Mouse (Mus musculus) heart, adult 2 months (tissue): ENCODE results near the gene Pak2. TPM values are rescaled to one million over a fixed set of nuclear protein-coding genes. Genes with fewer than 3 reads are reported as not detected.

Experiments
- DNase-seq, 2 experiments: peaks; one replicate each; pipeline ENCODE4 v3.0.0; 2021
- H3K27ac ChIP-seq: fragments of 200-600 bp; 2 replicates; pipeline ENCODE4 v1.8.1; 2022
- H3K27me3 ChIP-seq: fragments of 200-500 bp; 2 replicates; pipeline ENCODE4 v1.6.1; 2012; ENCODE audit warnings: mild to moderate bottlenecking, low read length, inconsistent platforms, mixed read lengths; ENCODE audit not compliant: control insufficient read depth, insufficient read depth
- H3K36me3 ChIP-seq: fragments of 200-500 bp; 2 replicates; pipeline ENCODE4 v1.6.1; 2012; ENCODE audit warnings: low read length, inconsistent platforms; ENCODE audit not compliant: control insufficient read depth, insufficient read depth
- H3K4me1 ChIP-seq: fragments of 200-500 bp; 2 replicates; pipeline ENCODE4 v1.6.1; 2011; ENCODE audit warnings: low read length; ENCODE audit not compliant: control insufficient read depth, insufficient read depth
- H3K4me3 ChIP-seq: fragments of 200-600 bp; 2 replicates; pipeline ENCODE4 v1.8.1; 2022
- H3K79me2 ChIP-seq: fragments of 200-500 bp; replicated peaks from 2 replicates; pipeline ENCODE4 v1.6.1; 2012; ENCODE audit warnings: mild to moderate bottlenecking, inconsistent platforms, low read length, moderate library complexity, mixed read lengths; ENCODE audit not compliant: control insufficient read depth, insufficient read depth
- H3K9ac ChIP-seq: fragments of 200-500 bp; 2 replicates; pipeline ENCODE4 v1.6.1; 2012; ENCODE audit warnings: low read depth, mild to moderate bottlenecking, control low read depth, inconsistent platforms, low read length, mixed read lengths
- CTCF ChIP-seq: fragments of 200-600 bp; IDR thresholded peaks from 2 replicates; pipeline ENCODE4 v1.8.1; 2022; ENCODE audit warnings: antibody characterized with exemption, mild to moderate bottlenecking, moderate library complexity
- EP300 ChIP-seq: fragments of 200-500 bp; IDR thresholded peaks from 2 replicates; pipeline ENCODE4 v1.6.1; 2011; ENCODE audit warnings: low read depth, low read length, control low read depth; ENCODE audit not compliant: insufficient read depth
- POLR2A ChIP-seq: fragments of 200-500 bp; IDR thresholded peaks from 2 replicates; pipeline ENCODE4 v1.6.1; 2011; ENCODE audit warnings: mild to moderate bottlenecking, low read depth, low read length, control low read depth; ENCODE audit not compliant: insufficient read depth
- WGBS: fragments of 180-500 bp; shearing (Covaris S2); methylation state at CpG from one replicate; pipeline ENCODE4 v1.1.7; 2018; 5-methylcytosine and 5-hydroxymethylcytosine counted together
- intact Hi-C: fragments of 180-260 bp; cut with DNase I; formaldehyde crosslinking; loops from one replicate; pipeline ENCODE4 v1.15.1; 2025
- microRNA-seq, 2 experiments: library from miRNA; unstranded; fragments of <30 nt; microRNA quantifications; one replicate each; pipeline ENCODE4 v1.2.0; 2021
- polyA plus RNA-seq: library from polyadenylated mRNA; depleted of rRNA; stranded (reverse); fragments of >200 nt; gene quantifications from 2 replicates; pipeline ENCODE4 v1.2.3, GENCODE M21; 2012; rRNA removed
- total RNA-seq, 2 experiments: library from RNA; stranded (reverse); gene quantifications; 2 replicates each; pipeline ENCODE4 v1.2.3; 2021

The Pak2 gene
- total and polyA plus RNA-seq, 3 experiments = 9.6 to 27.3 (median 26.3) TPM

GRCm38 (mm10) chr16:31979501-31979900, 99.6 kb downstream of the Pak2 start:
- 82% methylated on average over 3 of the region's 3 CpGs for WGBS
- TF ChIP-seq CTCF (no peak), EP300 (no peak), POLR2A (no peak)
- Histone ChIP-seq H3K27me3 (no peaks in the 10 kb centered on the region), H3K79me2 (no peaks in the 10 kb centered on the region), H3K27ac (no peak overlapping the region), H3K4me3 (no peak overlapping the region), H3K9ac (no peak overlapping the region), H3K36me3 (no peaks in the 10 kb centered on the region), H3K4me1 (no peaks in the 10 kb centered on the region)
- no peak for DNase-seq
- intact Hi-C loops = no loop called here

GRCm38 (mm10) chr16:31975258-31975657, 103.9 kb downstream of the Pak2 start:
- H3K4me3 ChIP-seq = no peak overlapping the region
- H3K27ac ChIP-seq = no peak overlapping the region
- no peaks in the 10 kb centered on the region for H3K36me3 ChIP-seq
- intact Hi-C loops = no loop called here
- WGBS = 93% methylated on average over 4 of the region's 4 CpGs
- no peak for TF ChIP-seq CTCF
- TF ChIP-seq EP300 = no peak
- no peak for TF ChIP-seq POLR2A
- no peak for DNase-seq
- H3K27me3 ChIP-seq = no peaks in the 10 kb centered on the region
- H3K4me1 ChIP-seq = no peaks in the 10 kb centered on the region
- H3K9ac ChIP-seq = no peak overlapping the region
- no peaks in the 10 kb centered on the region for H3K79me2 ChIP-seq

Small RNAs within 50 kb of the gene (microRNA-seq; reads per million reads assigned to microRNA genes)
- gene Gm26269 = 0 reads per million in 2 experiments

Other genes with a start within 250 kb of the Pak2 start
- not detected for gene Meltf, start 200.5 kb downstream of the Pak2 start, total RNA-seq
- 0.23 TPM in 1 of 2 replicates, not detected in the other for gene Meltf, start 200.5 kb downstream of the Pak2 start, polyA plus RNA-seq
- gene Pigz, start 145.5 kb downstream of the Pak2 start, total RNA-seq = 1 to 10 TPM; 1.7 to 2.3 TPM
- 2.4 and 2.9 TPM in 2 replicates for gene Pigz, start 145.5 kb downstream of the Pak2 start, polyA plus RNA-seq
- gene 0610012G03Rik, start 130.8 kb downstream of the Pak2 start, total RNA-seq = 10 to 100 TPM; 69.9 to 75.4 TPM
- 86.3 and 88.9 TPM in 2 replicates for gene 0610012G03Rik, start 130.8 kb downstream of the Pak2 start, polyA plus RNA-seq
- gene Ncbp2, start 130.8 kb downstream of the Pak2 start, total RNA-seq = 10 to 100 TPM; 24.3 to 25.9 TPM
- 7.9 and 17.5 TPM in 2 replicates for gene Ncbp2, start 130.8 kb downstream of the Pak2 start, polyA plus RNA-seq
- gene Senp5, start 76.1 kb downstream of the Pak2 start, total RNA-seq = 10 to 100 TPM; 10.5 to 12.8 TPM
- gene Senp5, start 76.1 kb downstream of the Pak2 start, polyA plus RNA-seq = 3.5 and 6.8 TPM in 2 replicates
- gene Pigx, start 20.4 kb upstream of the Pak2 start, total RNA-seq = 10 to 100 TPM; 21.0 to 21.2 TPM
- 12.4 and 23.2 TPM in 2 replicates for gene Pigx, start 20.4 kb upstream of the Pak2 start, polyA plus RNA-seq
- gene Cep19, start 20.5 kb upstream of the Pak2 start, total RNA-seq = 1 to 10 TPM; 8.6 to 9.8 TPM
- 8.8 and 9.7 TPM in 2 replicates for gene Cep19, start 20.5 kb upstream of the Pak2 start, polyA plus RNA-seq
- 1 to 10 TPM; 3.9 to 4.7 TPM for gene Nrros, start 86.3 kb upstream of the Pak2 start, total RNA-seq
- 9.1 and 9.5 TPM in 2 replicates for gene Nrros, start 86.3 kb upstream of the Pak2 start, polyA plus RNA-seq
- not detected for gene Bex6, start 100.5 kb upstream of the Pak2 start, total RNA-seq
- not detected in 2 replicates for gene Bex6, start 100.5 kb upstream of the Pak2 start, polyA plus RNA-seq
- 10 to 100 TPM; 10.8 to 13.5 TPM for gene Fbxo45, start 167.8 kb upstream of the Pak2 start, total RNA-seq
- gene Fbxo45, start 167.8 kb upstream of the Pak2 start, polyA plus RNA-seq = 3.3 and 6.2 TPM in 2 replicates
- 1 to 10 TPM; 7.6 TPM for gene Wdr53, start 167.9 kb upstream of the Pak2 start, total RNA-seq
- 3.3 and 8.1 TPM in 2 replicates for gene Wdr53, start 167.9 kb upstream of the Pak2 start, polyA plus RNA-seq
- gene Smco1, start 192.1 kb upstream of the Pak2 start, total RNA-seq = 10 to 100 TPM; 25.2 to 29.6 TPM
- gene Smco1, start 192.1 kb upstream of the Pak2 start, polyA plus RNA-seq = 10.9 and 23.4 TPM in 2 replicates
- gene Rnf168, start 198.1 kb upstream of the Pak2 start, total RNA-seq = 10 to 100 TPM; 12.2 to 14.0 TPM
- 4.6 and 9.6 TPM in 2 replicates for gene Rnf168, start 198.1 kb upstream of the Pak2 start, polyA plus RNA-seq